Mouse (Mus musculus) CH12.LX (cell line): ENCODE measurements at regions not wholly inside any gene's neighbourhood (a gene's known extent, or its start where the extent isn't known, plus 50 kb on each side); places are given as distances from the start of the nearest gene placed in this dataset.

Experiments used
- DNase-seq: peaks from one replicate; pipeline ENCODE4 v3.0.0-alpha.2; 2013; ENCODE audit errors: extremely low read depth
- H3K27ac ChIP-seq: 2 replicates; pipeline ENCODE4 v1.5.1; 2012; ENCODE audit warnings: low read depth, mild to moderate bottlenecking, control low read depth, moderate library complexity; ENCODE audit not compliant: insufficient read depth
- H3K27me3 ChIP-seq: replicated peaks from 2 replicates; pipeline ENCODE3; 2012; ENCODE audit warnings: inconsistent platforms
- H3K36me3 ChIP-seq, 2 experiments: replicated peaks in 1 of 2; 2 replicates each; pipeline versions ENCODE3 to v1.6.1; 2012; ENCODE audit warnings: inconsistent platforms in 1 of 2, low read length in 1 of 2, mild to moderate bottlenecking in 1 of 2, mixed read lengths in 1 of 2, moderate library complexity in 1 of 2; ENCODE audit not compliant: control insufficient read depth in 1 of 2, insufficient read depth in 1 of 2
- H3K4me1 ChIP-seq, 2 experiments: 2 replicates each; pipeline ENCODE4 v1.6.1; 2012; ENCODE audit warnings: inconsistent platforms in 1 of 2, moderate library complexity in 1 of 2; ENCODE audit not compliant: insufficient read depth in 2 of 2, control insufficient read depth in 1 of 2
- H3K4me2 ChIP-seq: 2 replicates; pipeline ENCODE4 v1.6.1; 2012; ENCODE audit warnings: low read depth, mild to moderate bottlenecking, control low read depth; ENCODE audit not compliant: poor library complexity, insufficient read depth, severe bottlenecking
- H3K4me3 ChIP-seq, 3 experiments: fragments of 150-350 bp in 1 of 3; sonication (generic) in 1 of 3; replicated peaks in 1 of 3; 2 replicates each; pipeline versions ENCODE3 to v1.5.1; 2011 to 2012; ENCODE audit warnings: low read depth in 2 of 3, low read length in 2 of 3, mild to moderate bottlenecking in 2 of 3, moderate library complexity in 2 of 3, control low read depth in 1 of 3, improper control_type of control experiment in 1 of 3, inconsistent platforms in 1 of 3, mixed read lengths in 1 of 3; ENCODE audit not compliant: poor library complexity in 1 of 3
- H3K79me2 ChIP-seq: replicated peaks from 2 replicates; pipeline ENCODE4 v1.6.1; 2012; ENCODE audit warnings: mild to moderate bottlenecking, moderate library complexity; ENCODE audit not compliant: control insufficient read depth, poor library complexity, insufficient read depth, severe bottlenecking; ENCODE audit errors: extremely low read depth
- H3K9ac ChIP-seq: 2 replicates; pipeline ENCODE4 v1.6.1; 2012; ENCODE audit warnings: low read depth, mild to moderate bottlenecking, control low read depth, moderate library complexity; ENCODE audit not compliant: insufficient read depth
- H3K9me3 ChIP-seq: replicated peaks from 2 replicates; pipeline ENCODE3; 2012; ENCODE audit warnings: low read length, inconsistent platforms, mixed read lengths
- BHLHE40 ChIP-seq: IDR thresholded peaks from 2 replicates; pipeline ENCODE4 v1.6.1; 2011; ENCODE audit warnings: mild to moderate bottlenecking, low read depth, low read length, improper control_type of control experiment
- CTCF ChIP-seq, 2 experiments: IDR thresholded peaks in 1 of 2; conservative IDR thresholded peaks in 1 of 2; 2 replicates each; pipeline ENCODE4 v1.5.1; 2011 to 2012; ENCODE audit warnings: low read depth in 2 of 2, low read length in 2 of 2, improper control_type of control experiment in 1 of 2, inconsistent platforms in 1 of 2, mild to moderate bottlenecking in 1 of 2, moderate library complexity in 1 of 2
- EP300 ChIP-seq: IDR thresholded peaks from 2 replicates; pipeline ENCODE4 v1.6.1; 2011; ENCODE audit warnings: low read length, improper control_type of control experiment
- GABPA ChIP-seq: IDR thresholded peaks from 2 replicates; pipeline ENCODE4 v1.6.1; 2012; ENCODE audit warnings: low read depth, low read length, improper control_type of control experiment, inconsistent platforms; ENCODE audit not compliant: insufficient replicate concordance
- HCFC1 ChIP-seq: IDR thresholded peaks from 2 replicates; pipeline ENCODE4 v1.6.1; 2012; ENCODE audit warnings: low read depth, mild to moderate bottlenecking, inconsistent platforms, low read length, improper control_type of control experiment
- KAT2A ChIP-seq: IDR thresholded peaks from 2 replicates; pipeline ENCODE4 v1.6.1; 2012; ENCODE audit warnings: low read length, improper control_type of control experiment, inconsistent platforms; ENCODE audit not compliant: insufficient replicate concordance
- MXI1 ChIP-seq: IDR thresholded peaks from 2 replicates; pipeline ENCODE4 v1.6.1; 2011; ENCODE audit warnings: mild to moderate bottlenecking, low read depth, low read length, improper control_type of control experiment
- MYC ChIP-seq: IDR thresholded peaks from 2 replicates; pipeline ENCODE4 v1.6.1; 2011; ENCODE audit warnings: low read depth, mild to moderate bottlenecking, improper control_type of control experiment, low read length
- NELFE ChIP-seq: IDR thresholded peaks from 2 replicates; pipeline ENCODE4 v1.6.1; 2011; ENCODE audit warnings: low read depth, low read length, improper control_type of control experiment
- NRF1 ChIP-seq: IDR thresholded peaks from 2 replicates; pipeline ENCODE4 v1.6.1; 2014; ENCODE audit warnings: low read depth, mild to moderate bottlenecking, inconsistent platforms, low read length, improper control_type of control experiment, moderate library complexity
- PAX5 ChIP-seq: IDR thresholded peaks from 2 replicates; pipeline ENCODE4 v1.6.1; 2012; ENCODE audit warnings: low read length, inconsistent platforms, mixed read lengths
- POLR2AphosphoS2 ChIP-seq: IDR thresholded peaks from 2 replicates; pipeline ENCODE4 v1.6.1; 2011; ENCODE audit warnings: low read depth, low read length, improper control_type of control experiment
- RAD21 ChIP-seq: IDR thresholded peaks from 2 replicates; pipeline ENCODE4 v1.6.1; 2011; ENCODE audit warnings: low read depth, mild to moderate bottlenecking, low read length, improper control_type of control experiment, moderate library complexity
- RCOR1 ChIP-seq: conservative IDR thresholded peaks from 2 replicates; pipeline ENCODE4 v1.6.1; 2012; ENCODE audit warnings: low read depth, mild to moderate bottlenecking, inconsistent platforms, low read length, improper control_type of control experiment
- SIN3A ChIP-seq: IDR thresholded peaks from 2 replicates; pipeline ENCODE4 v1.6.1; 2012; ENCODE audit warnings: low read length, improper control_type of control experiment, inconsistent platforms
- SMC3 ChIP-seq: IDR thresholded peaks from 2 replicates; pipeline ENCODE4 v1.6.1; 2011; ENCODE audit warnings: low read depth, low read length, improper control_type of control experiment
- TBP ChIP-seq: conservative IDR thresholded peaks from 2 replicates; pipeline ENCODE4 v1.6.1; 2011; ENCODE audit warnings: low read depth, low read length, improper control_type of control experiment
- UBTF ChIP-seq: IDR thresholded peaks from 2 replicates; pipeline ENCODE4 v1.6.1; 2012; ENCODE audit warnings: low read depth, mild to moderate bottlenecking, inconsistent platforms, low read length, improper control_type of control experiment, moderate library complexity
- USF1 ChIP-seq: IDR thresholded peaks from 2 replicates; pipeline ENCODE4 v1.6.1; 2014; ENCODE audit warnings: low read depth, mild to moderate bottlenecking, inconsistent platforms, low read length, improper control_type of control experiment
- ZKSCAN1 ChIP-seq: IDR thresholded peaks from 2 replicates; pipeline ENCODE4 v1.6.1; 2012; ENCODE audit warnings: low read depth, inconsistent platforms, low read length, improper control_type of control experiment, borderline replicate concordance
- dilution Hi-C: fragments of 300-500 bp; cut with MboI; formaldehyde crosslinking; loops from 2 replicates; pipeline ENCODE4 v1.14.3; 2020; ENCODE audit warnings: low sequenced_read_pairs; ENCODE audit not compliant: extremely low pct_unique_long_range_greater_than_20kb, extremely low pct_ligation_motif_present
- in situ Hi-C: fragments of 300-500 bp; cut with MboI; formaldehyde crosslinking; loops from 3 replicates; pipeline ENCODE4 v1.14.3; 2019; ENCODE audit warnings: low sequenced_read_pairs, low pct_ligation_motif_present, low pct_unique_long_range_greater_than_20kb, mixed read lengths

GRCm38 (mm10) chr8:10922209-10923030 lies 85.8 kb downstream of the Irs2 start:
- Histone ChIP-seq H3K36me3 (no peaks in the 10 kb centered on the region), H3K79me2 (no peaks in the 10 kb centered on the region), H3K27me3 (no peaks in the 10 kb centered on the region), H3K4me3 (no peak overlapping the region), H3K27ac (no peak overlapping the region), H3K9ac (no peak overlapping the region), H3K4me2 (no peak overlapping the region), H3K9me3 (no peaks in the 10 kb centered on the region), H3K4me1 (peaks cover 4 to 43% of the 10 kb centered on the region in 2 experiments; a peak in 2 of 4 replicates)
- TF ChIP-seq GABPA: no peak
- no peak for TF ChIP-seq POLR2AphosphoS2
- TF ChIP-seq PAX5: no peak
- TF ChIP-seq UBTF: no peak
- no peak for TF ChIP-seq KAT2A
- no peak for TF ChIP-seq RAD21
- no peak for TF ChIP-seq MYC
- TF ChIP-seq CTCF (conservative IDR thresholded peaks at IDR 0.05 in 1 of 2, IDR thresholded peaks at IDR 0.05 in 1 of 2; ENCODE audit: low read depth in 2 of 2, low read length in 2 of 2): no peak
- TF ChIP-seq ZKSCAN1: no peak
- no peak for TF ChIP-seq NRF1
- TF ChIP-seq SIN3A: no peak
- no peak for TF ChIP-seq SMC3
- no peak for TF ChIP-seq TBP
- TF ChIP-seq BHLHE40: no peak
- no peak for TF ChIP-seq HCFC1
- TF ChIP-seq NELFE: no peak
- no peak for TF ChIP-seq EP300
- no peak for TF ChIP-seq MXI1
- TF ChIP-seq RCOR1: no peak
- TF ChIP-seq USF1: no peak
- in situ Hi-C loops (loop anchor here (10.0 kb wide), 1 partner anchor 198 kb away; no protein-coding TSS in a partner anchor), dilution Hi-C loops (no loop called here)
- DNase-seq: no peak
